Mouse (Mus musculus): ENCODE data around the gene Vmn1r184. TPM values are rescaled to one million over a fixed set of nuclear protein-coding genes. Genes with fewer than 3 reads are reported as not detected.
"Not testable (repeated sequence)": the region's sequence is repeated elsewhere in the genome, so short reads cannot be mapped to it uniquely, and the experiment has no call there.

Gene Vmn1r184
- not detected for total RNA-seq (2021)
- long read RNA-seq, experiment 1, result 0 reads
- long read RNA-seq, experiment 2, result 0 reads

- not testable (repeated sequence) for H3K27ac ChIP-seq; H3K4me3 ChIP-seq; DNase-seq (ENCODE audit: low spot score in 2 of 2)
Measured at GRCm38 (mm10) chr7:26260034-26260433, at the start of gene Vmn1r184. Vmn1r184 (plus strand) TSS chr7:26260334.

GRCm38 (mm10) chr7:26303429-26304166 is 43.5 kb downstream of the Vmn1r184 start:
- H3K27ac ChIP-seq; H3K4me3 ChIP-seq; DNase-seq (ENCODE audit: low spot score in 2 of 2): not testable (repeated sequence)

- H3K4me3 ChIP-seq; DNase-seq (ENCODE audit: low spot score in 2 of 2); H3K27ac ChIP-seq: not testable (repeated sequence)
Measured at GRCm38 (mm10) chr7:26306926-26307325, 46.8 kb downstream of the Vmn1r184 start, which contains the start of gene Cyp2a4. Cyp2a4 (plus strand) TSS chr7:26307169.

- not testable (repeated sequence) for H3K4me3 ChIP-seq; DNase-seq (ENCODE audit: low spot score in 2 of 2); H3K27ac ChIP-seq
Measured at GRCm38 (mm10) chr7:26311786-26312185, 51.7 kb downstream of the Vmn1r184 start.

- H3K4me3 ChIP-seq; DNase-seq (ENCODE audit: low spot score in 2 of 2); H3K27ac ChIP-seq: not testable (repeated sequence)
Measured at GRCm38 (mm10) chr7:26315194-26315593, 55.1 kb downstream of the Vmn1r184 start.

GRCm38 (mm10) chr7:26315809-26316208 is 55.7 kb downstream of the Vmn1r184 start:
- not testable (repeated sequence) for H3K4me3 ChIP-seq; H3K27ac ChIP-seq; DNase-seq (ENCODE audit: low spot score in 2 of 2)

Other genes with a start within 250 kb of the Vmn1r184 start
- gene Cyp2b13, start 198.8 kb upstream of the Vmn1r184 start, total RNA-seq (2021), result not detected
- gene Cyp2b9, start 86.9 kb upstream of the Vmn1r184 start, total RNA-seq (2021), result not detected
- gene Cyp2a4, start 46.8 kb downstream of the Vmn1r184 start, total RNA-seq (2021), result not detected
- not detected for gene Nlrp9c, start 143.4 kb downstream of the Vmn1r184 start, total RNA-seq (2021)
- not detected for gene Nlrp4a, start 174.8 kb downstream of the Vmn1r184 start, total RNA-seq (2021)

Measured in layer of hippocampus, adult 2 months (tissue).